Mouse (Mus musculus): ENCODE results near the gene Ttc25. TPM values are rescaled to one million over a fixed set of nuclear protein-coding genes. Genes with fewer than 3 reads are reported as not detected.
A peak's percentile ranks its signal among the peaks of the same experiment; 100 is the strongest.

The Ttc25 gene
- polyA plus RNA-seq, 1 experiment from 2014 or later = 6.0 TPM

GRCm38 (mm10) chr11:100516291-100516690 lies 29.1 kb upstream of the Ttc25 start:
- peaks cover 92% of the 10 kb centered on the region for H3K36me3 ChIP-seq
- WGBS = 76% methylated on average over 9 of the region's 9 CpGs
- no peak overlapping the region for H3K4me3 ChIP-seq (replicated peaks)
- no peak for ATAC-seq (ENCODE audit: insufficient number of reproducible peaks, low FRiP score, low TSS enrichment, low read depth)
- no peaks in the 10 kb centered on the region for H3K27me3 ChIP-seq
- no peak overlapping the region for H3K27ac ChIP-seq (replicated peaks)
- H3K4me2 ChIP-seq (replicated peaks) = no peak overlapping the region
- H3K4me1 ChIP-seq = no peaks in the 10 kb centered on the region
- H3K9ac ChIP-seq = no peak overlapping the region
- H3K9me3 ChIP-seq (replicated peaks) = no peaks in the 10 kb centered on the region

GRCm38 (mm10) chr11:100518188-100518591 lies 27.2 kb upstream of the Ttc25 start:
- H3K4me3 ChIP-seq (replicated peaks) = no peak overlapping the region
- H3K4me1 ChIP-seq = no peaks in the 10 kb centered on the region
- peaks cover 93% of the 10 kb centered on the region for H3K36me3 ChIP-seq
- H3K27ac ChIP-seq (replicated peaks) = no peak overlapping the region
- H3K9ac ChIP-seq = no peak overlapping the region
- H3K9me3 ChIP-seq (replicated peaks) = no peaks in the 10 kb centered on the region
- ATAC-seq (ENCODE audit: insufficient number of reproducible peaks, low FRiP score, low TSS enrichment, low read depth) = no peak
- H3K27me3 ChIP-seq = no peaks in the 10 kb centered on the region
- WGBS = 44% methylated on average over 5 of the region's 5 CpGs
- no peak overlapping the region for H3K4me2 ChIP-seq (replicated peaks)

GRCm38 (mm10) chr11:100519188-100519587 lies 26.2 kb upstream of the Ttc25 start:
- no peaks in the 10 kb centered on the region for H3K9me3 ChIP-seq (replicated peaks)
- ATAC-seq (ENCODE audit: insufficient number of reproducible peaks, low FRiP score, low TSS enrichment, low read depth) = no peak
- H3K36me3 ChIP-seq = peaks cover 88% of the 10 kb centered on the region
- no peak overlapping the region for H3K4me3 ChIP-seq (replicated peaks)
- no peak overlapping the region for H3K4me2 ChIP-seq (replicated peaks)
- 0 out of 2 replicates have a peak, but pooled peaks cover under 1% of the 10 kb centered on the region for H3K4me1 ChIP-seq
- H3K27me3 ChIP-seq = no peaks in the 10 kb centered on the region
- WGBS = 84% methylated on average over 7 of the region's 7 CpGs
- no peak overlapping the region for H3K9ac ChIP-seq
- H3K27ac ChIP-seq (replicated peaks) = no peak overlapping the region

GRCm38 (mm10) chr11:100520838-100521237 lies 24.6 kb upstream of the Ttc25 start:
- Histone ChIP-seq H3K4me1 (peaks cover 17% of the 10 kb centered on the region), H3K9me3 (replicated peaks) (no peaks in the 10 kb centered on the region), H3K4me3 (replicated peaks) (no peak overlapping the region), H3K4me2 (replicated peaks) (no peak overlapping the region), H3K36me3 (peaks cover 72% of the 10 kb centered on the region), H3K27me3 (no peaks in the 10 kb centered on the region), H3K27ac (replicated peaks) (no peak overlapping the region), H3K9ac (no peak overlapping the region)
- no peak for ATAC-seq (ENCODE audit: insufficient number of reproducible peaks, low FRiP score, low TSS enrichment, low read depth)
- WGBS = 85% methylated on average over 15 of the region's 15 CpGs

GRCm38 (mm10) chr11:100524358-100524757 lies 21.0 kb upstream of the Ttc25 start:
- H3K36me3 ChIP-seq = peaks cover 43% of the 10 kb centered on the region
- 0 out of 2 replicates have a peak overlapping the region, but pooled peaks have one; percentile 73 for H3K4me3 ChIP-seq (replicated peaks)
- ATAC-seq (ENCODE audit: insufficient number of reproducible peaks, low FRiP score, low TSS enrichment, low read depth) = no peak

GRCm38 (mm10) chr11:100524987-100525630 lies 20.3 kb upstream of the Ttc25 start:
- Histone ChIP-seq H3K9ac (0 out of 2 replicates have a peak overlapping the region, but pooled peaks have one; percentile 69), H3K4me3 (replicated peaks) (peak overlapping the region; percentile 73), H3K27ac (replicated peaks) (0 out of 2 replicates have a peak overlapping the region, but pooled peaks have one; percentile 4), H3K36me3 (peaks cover 36% of the 10 kb centered on the region), H3K27me3 (no peaks in the 10 kb centered on the region), H3K4me1 (peaks cover 37% of the 10 kb centered on the region), H3K9me3 (replicated peaks) (no peaks in the 10 kb centered on the region), H3K4me2 (replicated peaks) (peak overlapping the region; percentile 89)
- 40% methylated on average over 11 of the region's 11 CpGs for WGBS
- ATAC-seq (ENCODE audit: insufficient number of reproducible peaks, low FRiP score, low TSS enrichment, low read depth) = no peak

More at GRCm38 (mm10) chr11:100524358-100524757, 21.0 kb upstream of the Ttc25 start:
- H3K27me3 ChIP-seq = no peaks in the 10 kb centered on the region
- WGBS = 80% methylated on average over 5 of the region's 5 CpGs
- no peaks in the 10 kb centered on the region for H3K9me3 ChIP-seq (replicated peaks)
- no peak overlapping the region for H3K9ac ChIP-seq
- 0 out of 2 replicates have a peak overlapping the region, but pooled peaks have one; percentile 28 for H3K27ac ChIP-seq (replicated peaks)
- peaks cover 37% of the 10 kb centered on the region for H3K4me1 ChIP-seq
- H3K4me2 ChIP-seq (replicated peaks) = peak overlapping the region; percentile 89; the same call in 1 of the 2 replicates

GRCm38 (mm10) chr11:100526052-100526816 lies 19.2 kb upstream of the Ttc25 start:
- ATAC-seq (ENCODE audit: insufficient number of reproducible peaks, low FRiP score, low TSS enrichment, low read depth) = no peak
- H3K4me2 ChIP-seq (replicated peaks) = peak overlapping the region; percentile 89
- peak overlapping the region; percentile 4; the same call in 1 of the 2 replicates for H3K27ac ChIP-seq (replicated peaks)
- H3K4me3 ChIP-seq (replicated peaks) = peak overlapping the region; percentile 73
- peak overlapping the region; percentile 69 for H3K9ac ChIP-seq
- peaks cover 37% of the 10 kb centered on the region for H3K4me1 ChIP-seq
- no peaks in the 10 kb centered on the region for H3K27me3 ChIP-seq
- peaks cover 25% of the 10 kb centered on the region for H3K36me3 ChIP-seq
- WGBS = 10% methylated on average over 15 of the region's 15 CpGs
- H3K9me3 ChIP-seq (replicated peaks) = no peaks in the 10 kb centered on the region

GRCm38 (mm10) chr11:100527066-100527457 lies 18.3 kb upstream of the Ttc25 start:
- under 1% methylated on average over 26 of the region's 26 CpGs for WGBS
- H3K36me3 ChIP-seq = peaks cover 16% of the 10 kb centered on the region
- peak overlapping the region; percentile 89 for H3K4me2 ChIP-seq (replicated peaks)
- H3K4me1 ChIP-seq = peaks cover 37% of the 10 kb centered on the region
- peak overlapping the region; percentile 92 for H3K27ac ChIP-seq (replicated peaks)
- peak overlapping the region; percentile 73 for H3K4me3 ChIP-seq (replicated peaks)
- ATAC-seq (ENCODE audit: insufficient number of reproducible peaks, low FRiP score, low TSS enrichment, low read depth) = peak; percentile 4; the same call in 1 of the 2 replicates
- H3K9ac ChIP-seq = peak overlapping the region; percentile 69
- no peaks in the 10 kb centered on the region for H3K9me3 ChIP-seq (replicated peaks)
- H3K27me3 ChIP-seq = no peaks in the 10 kb centered on the region

GRCm38 (mm10) chr11:100527458-100528374 lies 17.7 kb upstream of the Ttc25 start, which contains the start of gene Acly:
Gene Acly (minus strand): TSS chr11:100528000.
- Histone ChIP-seq H3K36me3 (peaks cover 10% of the 10 kb centered on the region), H3K27me3 (no peaks in the 10 kb centered on the region), H3K9ac (peak within 1 kb of the TSS; percentile 69), H3K4me3 (replicated peaks) (peak within 1 kb of the TSS; percentile 73), H3K4me1 (peaks cover 37% of the 10 kb centered on the region), H3K9me3 (replicated peaks) (no peaks in the 10 kb centered on the region), H3K27ac (replicated peaks) (peak within 1 kb of the TSS; percentile 92), H3K4me2 (replicated peaks) (peak within 1 kb of the TSS; percentile 89)
- ATAC-seq (ENCODE audit: insufficient number of reproducible peaks, low FRiP score, low TSS enrichment, low read depth) = peak; percentile 99
- WGBS = under 1% methylated on average over 54 of the region's 54 CpGs

- Histone ChIP-seq H3K9ac (peak overlapping the region; percentile 40), H3K4me2 (replicated peaks) (peak overlapping the region; percentile 89), H3K27me3 (no peaks in the 10 kb centered on the region), H3K9me3 (replicated peaks) (no peaks in the 10 kb centered on the region), H3K4me3 (replicated peaks) (peak overlapping the region; percentile 73), H3K36me3 (peaks cover 1% of the 10 kb centered on the region; the same call in 1 of the 2 replicates), H3K4me1 (peaks cover 37% of the 10 kb centered on the region), H3K27ac (replicated peaks) (peak overlapping the region; percentile 92)
- WGBS = 20% methylated on average over 19 of the region's 19 CpGs
- no peak; the same call in 1 of the 2 replicates for ATAC-seq (ENCODE audit: insufficient number of reproducible peaks, low FRiP score, low TSS enrichment, low read depth)
Measured at GRCm38 (mm10) chr11:100528375-100529165, 16.8 kb upstream of the Ttc25 start.
